Mouse (Mus musculus): Measurements from ENCODE around the gene Pmp22.

Pmp22 gene

GRCm38 (mm10) chr11:63162806-63163205 lies 34.0 kb downstream of the Pmp22 start:
- peak in 1 of 2 experiments; percentile 12 for DNase-seq (ENCODE audit: low spot score in 2 of 2)

DNA sequence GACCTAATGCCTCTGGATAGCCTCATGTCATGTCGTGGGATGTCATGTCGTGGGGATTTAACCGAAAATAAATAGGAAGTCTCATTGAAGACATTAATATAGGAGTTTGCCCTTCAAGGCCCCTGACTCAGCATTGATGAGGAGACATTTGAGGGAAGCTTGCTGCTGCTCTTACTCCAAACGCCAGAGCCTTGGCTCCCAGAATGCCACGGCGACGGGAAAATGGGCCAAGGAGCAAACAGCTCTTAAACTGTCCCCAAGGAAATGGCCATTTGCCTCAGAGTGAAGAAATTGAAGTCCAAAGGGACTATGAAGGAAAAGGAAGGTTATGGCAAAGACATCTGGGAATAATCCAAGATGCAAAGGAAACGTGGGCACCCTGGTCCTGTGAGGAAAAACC lies 34.8 kb downstream of the Pmp22 start:
- DNase-seq (ENCODE audit: low spot score in 2 of 2) = peak in 1 of 2 experiments; percentile 17

GRCm38 (mm10) chr11:63163986-63164682 lies 35.4 kb downstream of the Pmp22 start:
- peak in 1 of 2 experiments; percentile 8 for DNase-seq (ENCODE audit: low spot score in 2 of 2)

GRCm38 (mm10) chr11:63164756-63165484 lies 36.1 kb downstream of the Pmp22 start:
- DNase-seq (ENCODE audit: low spot score in 2 of 2) = peak; percentile 19 to 29

DNA sequence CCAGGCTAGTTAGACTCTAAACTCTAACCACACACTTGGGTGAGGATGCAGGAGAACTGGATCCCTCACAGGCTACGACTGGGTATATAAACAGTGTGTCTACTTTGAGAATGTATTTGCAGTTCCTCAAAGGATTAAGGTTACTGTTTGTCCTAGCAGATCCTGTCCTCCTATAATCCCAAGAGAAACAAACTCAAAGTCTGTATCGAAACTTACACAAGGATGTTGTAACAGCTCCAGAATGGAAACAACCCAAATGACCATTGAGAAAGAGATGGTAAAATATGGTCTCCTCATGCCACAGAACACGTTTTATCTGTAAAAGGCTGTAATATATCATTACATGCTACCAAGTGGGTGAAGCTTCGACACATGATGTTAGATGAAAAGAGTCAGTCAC lies 39.0 kb downstream of the Pmp22 start:
- no peak for DNase-seq (ENCODE audit: low spot score in 2 of 2)

GRCm38 (mm10) chr11:63168551-63169258 lies 39.9 kb downstream of the Pmp22 start:
- no peak for DNase-seq (ENCODE audit: low spot score in 2 of 2)

GRCm38 (mm10) chr11:63171977-63172376 lies 43.2 kb downstream of the Pmp22 start:
- peak in 1 of 2 experiments; percentile 49 for DNase-seq (ENCODE audit: low spot score in 2 of 2)

DNA sequence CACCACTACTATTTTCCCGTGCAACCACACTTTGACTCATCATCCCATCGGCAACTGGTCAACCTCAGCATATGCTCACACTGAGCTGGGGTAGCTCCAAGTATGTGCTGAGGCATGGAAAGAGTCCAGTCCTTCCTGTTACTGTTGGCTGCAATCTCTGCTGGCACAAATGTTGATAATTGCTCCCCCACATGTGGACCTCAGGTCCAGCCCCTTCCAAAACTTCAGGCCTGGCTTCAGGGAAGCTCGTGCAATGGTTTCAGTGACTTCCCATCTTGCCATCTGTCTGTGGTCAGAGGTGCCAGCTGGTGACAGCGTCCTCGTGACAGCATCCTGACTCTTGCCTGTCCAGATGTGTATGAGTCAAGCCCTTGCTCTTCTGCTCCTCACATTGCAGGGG lies 44.8 kb downstream of the Pmp22 start:
- DNase-seq (ENCODE audit: low spot score in 2 of 2) = no peak

GRCm38 (mm10) chr11:63175302-63175701 lies 46.5 kb downstream of the Pmp22 start:
- DNase-seq (ENCODE audit: low spot score in 2 of 2) = no peak

GRCm38 (mm10) chr11:63176416-63176815 lies 47.6 kb downstream of the Pmp22 start:
- DNase-seq (ENCODE audit: low spot score in 2 of 2) = peak; percentile 27 to 37

GRCm38 (mm10) chr11:63180262-63181101 lies 51.7 kb downstream of the Pmp22 start:
- DNase-seq (ENCODE audit: low spot score in 2 of 2) = no peak

DNA sequence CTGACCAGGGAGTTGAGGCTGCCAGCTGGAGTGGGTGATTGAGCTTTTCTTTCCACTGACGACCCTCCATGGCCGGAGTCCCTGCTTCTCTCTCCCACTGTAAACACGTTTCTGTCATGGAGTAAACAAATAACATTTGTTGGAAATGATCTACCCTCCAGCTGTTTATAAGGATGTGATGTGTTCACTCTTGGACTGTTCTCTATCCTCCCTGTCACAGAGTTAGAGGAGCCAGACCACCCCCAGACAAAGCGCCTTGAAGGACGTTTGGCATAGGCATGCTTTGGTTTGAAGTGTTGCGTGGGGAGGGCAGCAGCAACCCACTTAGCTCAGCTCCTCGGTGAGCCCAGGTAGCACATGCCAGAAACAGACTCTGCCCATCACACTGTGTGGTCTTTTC lies 60.0 kb downstream of the Pmp22 start:
- no peak for DNase-seq (ENCODE audit: low spot score in 2 of 2)

DNA sequence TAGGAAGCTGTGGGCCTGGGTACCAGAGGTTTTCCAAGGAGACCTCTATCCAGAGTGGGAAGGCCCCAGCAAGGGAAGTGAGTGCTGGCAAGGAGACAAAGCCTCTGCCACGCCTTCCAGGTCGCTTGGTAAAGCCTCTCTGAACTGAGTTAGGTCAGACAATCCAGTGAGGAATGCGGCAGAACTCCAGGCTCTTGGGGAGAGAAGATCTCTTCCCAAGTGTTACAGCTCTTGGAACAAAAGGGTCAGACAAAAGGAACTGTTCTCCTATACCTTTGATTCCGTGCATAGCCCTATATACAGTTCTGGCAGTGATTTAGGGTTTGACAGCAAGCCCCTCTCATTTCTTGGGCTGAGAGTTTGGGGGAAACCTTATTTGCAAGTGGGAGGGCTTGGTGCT lies 69.3 kb downstream of the Pmp22 start:
- DNase-seq (ENCODE audit: low spot score in 2 of 2) = no peak

DNA sequence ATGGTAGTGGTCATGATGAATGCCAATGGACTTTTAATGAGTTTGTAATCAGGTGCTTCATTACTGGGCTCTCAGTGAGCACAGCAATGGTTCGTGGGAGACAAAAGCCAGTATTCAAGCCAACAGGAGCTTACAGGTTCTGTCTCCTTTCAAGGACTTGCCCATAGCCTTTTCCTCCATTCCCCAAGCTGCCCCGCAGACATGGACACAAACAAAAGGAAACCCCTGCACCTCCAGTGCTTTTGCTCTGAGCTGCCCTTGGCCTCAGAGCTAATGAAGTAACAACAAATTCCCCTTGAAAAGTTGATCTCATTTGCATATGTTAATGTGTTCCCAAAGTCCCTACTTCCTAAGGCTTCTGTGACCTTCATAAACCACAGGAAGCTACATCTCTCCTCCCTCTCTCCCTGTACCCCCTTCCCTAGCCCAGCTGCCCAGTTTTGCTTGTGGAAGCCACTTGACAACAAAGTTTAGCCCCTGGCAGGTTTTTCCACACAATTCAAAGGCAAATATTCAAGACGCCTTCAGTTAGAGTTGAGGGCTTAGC lies 73.3 kb downstream of the Pmp22 start:
- no peak for DNase-seq (ENCODE audit: low spot score in 2 of 2)
